Mouse (Mus musculus) cortical plate, adult 2 months (tissue): ENCODE data around the gene Chd6.
"Not testable (repeated sequence)": the region's sequence is repeated elsewhere in the genome, so short reads cannot be mapped to it uniquely, and the experiment has no call there.

Experiments
- CTCF ChIP-seq: fragments of 200-500 bp; IDR thresholded peaks from 2 replicates; pipeline ENCODE4 v1.5.1; 2011; ENCODE audit warnings: mild to moderate bottlenecking, control low read depth, low read length; ENCODE audit not compliant: insufficient read depth; ENCODE audit errors: extremely low read depth
- POLR2A ChIP-seq: fragments of 200-500 bp; IDR thresholded peaks from 2 replicates; pipeline ENCODE4 v1.6.1; 2011; ENCODE audit warnings: mild to moderate bottlenecking, low read length, control low read depth; ENCODE audit not compliant: insufficient read depth; ENCODE audit errors: extremely low read depth

DNA sequence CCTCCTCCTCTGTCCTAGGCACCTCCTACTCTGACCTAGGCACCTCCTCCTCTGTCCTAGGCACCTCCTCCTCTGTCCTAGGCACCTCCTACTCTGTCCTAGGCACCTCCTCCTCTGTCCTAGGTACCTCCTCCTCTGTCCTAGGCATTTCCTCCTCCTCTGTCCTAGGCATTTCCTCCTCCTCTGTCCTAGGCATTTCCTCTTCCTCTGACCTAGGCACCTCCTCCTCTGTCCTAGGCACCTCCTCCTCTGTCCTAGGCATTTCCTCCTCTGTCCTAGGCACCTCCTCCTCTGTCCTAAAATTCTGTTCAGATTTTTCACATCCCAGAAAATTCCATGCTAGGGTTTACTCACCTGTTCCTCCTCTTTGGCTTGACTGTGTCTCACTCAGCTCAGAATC lies 151.1 kb downstream of the Chd6 start:
- not testable (repeated sequence) for TF ChIP-seq POLR2A, CTCF
